Mouse (Mus musculus) 416B (cell line): Measurements from ENCODE around the gene Xpr1.

Source experiments
- DNase-seq: peaks from one replicate; pipeline ENCODE4 v3.0.0; 2011; ENCODE audit warnings: low read depth

Gene Xpr1

DNA sequence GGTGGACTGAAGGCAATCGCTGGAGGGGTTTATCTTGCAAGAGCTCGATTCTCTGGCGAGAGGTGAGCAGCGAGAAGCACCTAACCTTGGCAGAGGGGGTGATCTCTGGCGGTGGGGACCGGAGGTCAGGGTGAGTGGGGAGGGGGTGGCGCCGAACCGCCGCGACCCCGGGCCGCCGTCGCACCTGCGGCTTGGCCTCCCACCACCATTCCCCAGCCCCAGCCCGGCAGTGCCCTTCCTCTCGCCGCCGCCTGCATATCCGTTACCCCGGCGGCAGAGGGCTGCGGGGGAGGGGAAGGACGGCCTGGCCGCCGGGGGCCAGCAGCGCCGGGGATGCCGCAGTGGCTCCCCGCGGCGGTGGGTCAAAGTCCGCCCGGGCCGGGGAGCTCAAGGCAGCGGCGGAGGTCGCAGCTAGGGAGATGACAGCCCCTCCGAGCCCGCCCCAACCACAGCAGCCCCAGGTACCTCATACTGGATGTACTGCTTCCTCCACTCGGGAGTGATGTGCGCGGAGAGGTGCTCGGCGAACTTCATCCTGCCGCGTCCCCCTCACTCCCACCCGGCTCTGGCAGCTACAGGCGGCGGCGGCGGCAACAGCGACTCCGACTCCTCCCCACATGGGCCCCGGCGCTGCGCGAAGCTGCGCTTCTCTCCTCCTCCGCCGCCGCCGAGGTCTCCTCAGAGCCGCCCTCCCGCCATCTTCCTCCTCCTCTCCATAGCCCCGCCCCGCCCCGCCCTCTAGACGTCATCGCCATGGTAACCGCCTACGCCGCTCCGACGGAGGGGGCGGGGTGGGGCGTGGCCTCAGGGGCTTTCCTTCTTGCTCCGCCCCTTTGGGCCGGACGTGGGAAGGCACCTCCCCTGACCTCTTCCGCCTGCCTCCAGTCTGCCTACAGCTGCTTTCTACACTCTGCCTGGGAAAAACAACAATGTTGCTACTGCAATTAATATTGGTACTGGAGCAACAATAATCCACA lies at the start of gene Xpr1:
TSS of gene Xpr1 (minus strand) at position 715 of the 977 bp plus-strand sequence.
- peak; percentile 95 for DNase-seq

DNA sequence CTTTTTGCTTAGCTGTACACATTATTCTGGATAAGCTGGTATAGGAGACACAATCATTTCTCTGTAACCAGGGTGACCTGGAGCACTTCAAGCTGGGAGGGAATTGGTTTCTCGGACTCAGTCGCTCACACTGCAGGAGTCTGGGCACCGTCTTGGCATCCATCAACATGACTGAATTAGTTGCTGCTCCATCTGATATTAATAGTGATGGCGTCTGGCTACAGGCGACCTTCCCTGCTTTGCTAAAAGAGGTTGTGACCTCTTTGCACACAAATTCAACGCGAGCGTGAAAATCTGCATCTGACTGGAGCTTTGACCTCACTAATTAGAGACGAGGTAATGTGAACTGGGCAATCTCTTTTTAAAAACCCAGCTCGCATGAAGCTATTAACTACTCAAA lies 46.2 kb upstream of the Xpr1 start:
- no peak for DNase-seq

DNA sequence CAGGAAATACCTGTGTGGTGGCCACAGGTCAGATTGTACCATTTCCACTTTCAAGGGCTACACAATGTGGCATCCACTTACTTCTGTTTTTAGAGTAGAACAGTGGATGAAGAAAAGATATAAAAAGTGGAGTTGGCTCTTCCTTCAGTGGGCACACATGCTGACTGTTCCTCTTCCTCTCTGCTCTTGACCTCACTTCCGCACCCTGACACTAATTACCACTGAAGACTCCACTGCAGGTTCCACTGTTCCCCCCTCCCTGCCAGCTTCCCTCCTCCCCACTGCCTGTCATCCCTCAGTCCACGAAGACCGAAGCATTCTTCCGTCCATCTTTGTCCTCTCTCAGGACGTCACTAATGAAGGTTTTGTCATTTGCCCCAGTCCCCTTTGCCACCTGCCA lies 45.4 kb upstream of the Xpr1 start:
- no peak for DNase-seq

DNA sequence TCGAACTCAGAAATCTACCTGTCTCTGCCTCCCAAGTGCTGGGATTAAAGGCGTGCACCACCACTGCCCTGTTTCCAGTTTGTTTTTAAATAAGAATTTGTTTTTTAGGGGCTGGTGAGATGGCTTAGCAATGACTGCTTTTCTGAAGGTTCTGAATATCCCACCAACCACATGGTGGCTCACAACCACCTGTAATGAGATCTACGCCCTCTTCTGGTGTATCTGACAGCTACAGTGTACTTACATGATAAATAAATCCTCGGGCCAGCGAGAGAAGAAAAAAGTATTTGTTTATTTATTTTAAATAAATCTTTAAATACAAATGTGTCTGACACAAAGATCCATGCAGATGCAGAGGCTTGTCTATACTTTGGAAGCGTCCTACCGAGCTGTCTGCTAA lies 40.3 kb upstream of the Xpr1 start:
- peak; percentile 70 for DNase-seq

DNA sequence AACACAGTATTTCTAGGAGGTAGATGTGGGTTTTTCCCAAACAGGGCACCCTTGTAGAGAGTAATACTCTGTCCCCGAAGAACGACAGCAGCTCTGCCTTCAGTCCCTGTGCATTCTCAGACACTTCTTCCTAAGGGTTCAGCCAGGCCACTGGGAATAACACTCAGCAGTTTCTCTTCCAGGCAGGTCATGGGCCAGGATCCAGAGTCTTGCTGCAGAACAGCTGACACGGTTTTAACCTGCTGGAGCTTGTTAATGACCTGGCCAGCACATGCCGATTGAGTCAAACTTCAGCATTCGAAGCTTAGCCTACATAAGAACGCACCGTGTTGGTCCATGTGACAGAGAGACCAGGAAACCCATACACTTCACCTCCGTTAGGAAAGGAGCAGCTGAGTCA lies 36.0 kb upstream of the Xpr1 start:
- DNase-seq: no peak

DNA sequence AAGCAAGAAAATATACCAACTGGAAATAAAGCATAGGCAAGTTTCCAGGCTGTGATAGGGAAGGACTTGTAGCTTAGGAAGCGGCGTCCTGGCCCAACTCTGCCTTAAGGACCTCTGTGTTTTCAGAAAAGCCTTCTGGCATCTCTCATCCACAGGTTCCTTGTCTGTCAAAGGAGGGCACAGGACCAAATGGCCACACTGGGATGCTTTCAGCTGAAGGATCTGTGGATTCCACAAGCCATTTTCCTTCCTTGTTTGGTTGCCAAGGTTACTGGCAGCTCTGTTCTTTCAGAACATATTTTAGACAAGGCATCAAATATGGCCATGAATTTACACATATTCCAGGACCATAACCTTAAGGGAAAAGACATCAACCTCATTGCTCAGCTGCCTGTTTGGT lies 31.7 kb upstream of the Xpr1 start:
- no peak for DNase-seq

DNA sequence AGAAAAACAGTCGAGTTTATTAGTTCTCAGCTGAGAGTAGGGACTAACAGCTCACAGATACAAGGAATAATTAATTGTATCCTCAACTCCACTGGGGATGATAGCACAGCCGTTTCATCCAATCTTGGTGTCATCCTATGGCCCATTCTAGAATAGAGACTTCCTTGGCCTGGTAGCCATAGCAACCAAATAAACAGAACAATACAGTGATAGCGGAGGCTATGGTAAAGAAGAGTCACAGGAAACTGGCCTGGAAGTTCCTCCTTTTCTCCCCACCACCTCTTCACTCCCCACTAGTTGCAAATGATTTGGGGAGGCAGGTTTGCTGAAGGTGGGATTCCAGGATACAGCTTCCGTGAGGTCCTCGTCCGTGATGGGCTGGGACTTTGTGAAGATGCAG lies 30.1 kb upstream of the Xpr1 start:
- DNase-seq: peak; percentile 10

DNA sequence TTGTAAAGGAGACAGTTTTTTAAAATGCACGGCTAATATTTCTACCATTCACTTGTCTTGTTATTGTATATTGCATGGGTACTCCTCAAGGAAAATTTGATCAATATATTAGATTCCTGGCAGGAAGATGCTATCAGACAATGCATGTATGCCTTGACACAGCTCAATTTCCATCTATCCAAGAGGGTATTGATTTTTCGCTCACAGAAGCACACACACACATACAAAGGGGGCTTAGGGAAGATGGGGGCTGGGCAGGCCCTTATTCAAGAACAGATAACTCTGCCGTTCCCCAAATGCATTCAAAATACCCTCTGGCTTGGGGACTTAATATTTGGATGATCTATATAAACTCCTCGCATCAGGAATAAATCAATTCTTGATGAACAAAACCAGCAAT lies 25.9 kb upstream of the Xpr1 start:
- DNase-seq: no peak

DNA sequence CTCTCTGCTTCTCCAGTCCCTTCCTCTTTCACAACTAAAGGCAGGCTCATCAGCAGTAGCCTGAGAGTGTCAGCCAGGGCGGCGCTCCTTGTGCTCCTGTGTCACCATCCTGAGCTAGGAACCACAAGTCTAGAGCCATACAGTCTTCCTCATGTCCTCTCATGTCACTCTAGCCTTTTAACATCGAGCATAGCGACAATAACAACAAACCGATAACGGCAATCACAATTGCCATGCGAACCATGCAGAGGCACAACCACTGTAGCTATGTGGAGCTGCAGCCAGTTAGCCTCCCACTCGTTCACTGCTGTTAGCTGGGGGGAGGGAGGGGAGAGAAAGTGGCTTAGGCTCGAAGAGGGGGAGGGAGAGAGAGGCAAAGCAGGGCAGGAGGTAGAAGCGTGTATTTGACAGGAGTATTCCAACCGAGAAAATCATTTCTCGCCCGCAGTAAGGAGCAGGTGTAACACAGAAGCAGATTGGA lies 25.3 kb upstream of the Xpr1 start:
- DNase-seq: no peak

DNA sequence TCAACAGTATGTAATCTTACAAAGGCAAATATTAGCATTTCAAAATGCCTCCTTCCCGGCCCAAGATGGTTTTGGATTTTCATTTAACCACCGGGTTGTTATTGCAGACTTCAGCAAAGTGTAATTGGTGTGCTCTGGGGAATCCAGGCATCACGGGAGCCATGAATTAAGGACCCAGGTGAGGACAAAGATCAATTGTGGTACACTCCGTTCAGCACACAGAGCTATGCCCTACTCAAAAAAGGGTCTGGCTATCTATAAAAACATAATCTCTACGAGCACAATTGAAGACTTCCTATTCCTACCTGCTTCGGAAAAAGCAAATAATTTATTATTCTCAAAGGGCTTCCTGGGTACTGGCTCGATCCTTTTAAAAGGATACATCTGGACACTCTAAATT lies 22.3 kb upstream of the Xpr1 start:
- no peak for DNase-seq

DNA sequence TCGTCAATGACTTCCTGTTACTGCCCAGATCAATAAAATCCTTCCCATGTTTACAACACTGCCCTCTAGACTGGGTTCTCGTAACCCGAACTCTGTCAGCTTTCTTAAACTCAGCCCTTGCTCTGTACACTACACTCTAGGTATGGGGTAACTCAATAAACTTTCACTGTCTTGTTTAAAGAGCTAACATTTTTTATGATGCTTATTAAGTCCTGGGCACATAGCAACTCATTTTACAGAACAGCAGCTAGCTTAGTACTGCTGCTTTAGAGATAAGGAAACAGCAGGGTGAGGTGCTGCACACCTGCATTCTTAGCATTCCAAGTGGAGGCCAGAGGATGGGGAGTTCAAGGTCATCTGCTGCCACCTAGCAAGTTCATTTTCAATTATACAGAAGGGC lies 21.3 kb upstream of the Xpr1 start:
- no peak for DNase-seq

DNA sequence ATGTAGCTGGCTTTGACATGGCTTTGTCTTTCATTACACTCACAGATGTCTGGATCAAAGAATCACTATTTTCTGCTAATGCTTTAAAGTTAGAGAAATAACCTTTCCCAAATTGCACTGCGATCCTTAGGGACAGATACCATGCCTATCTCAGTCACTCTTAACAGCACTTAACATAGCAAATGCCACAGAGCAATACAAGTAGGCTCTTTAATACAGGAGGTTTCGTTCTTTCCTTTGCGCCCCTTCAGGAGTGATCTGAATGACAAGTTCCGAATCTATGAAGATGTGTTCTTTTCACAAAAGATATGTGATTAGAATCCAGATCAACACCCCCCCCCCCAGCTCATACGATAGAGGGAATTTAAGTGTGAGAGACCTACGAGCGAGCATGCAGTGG lies 12.1 kb upstream of the Xpr1 start:
- no peak for DNase-seq

DNA sequence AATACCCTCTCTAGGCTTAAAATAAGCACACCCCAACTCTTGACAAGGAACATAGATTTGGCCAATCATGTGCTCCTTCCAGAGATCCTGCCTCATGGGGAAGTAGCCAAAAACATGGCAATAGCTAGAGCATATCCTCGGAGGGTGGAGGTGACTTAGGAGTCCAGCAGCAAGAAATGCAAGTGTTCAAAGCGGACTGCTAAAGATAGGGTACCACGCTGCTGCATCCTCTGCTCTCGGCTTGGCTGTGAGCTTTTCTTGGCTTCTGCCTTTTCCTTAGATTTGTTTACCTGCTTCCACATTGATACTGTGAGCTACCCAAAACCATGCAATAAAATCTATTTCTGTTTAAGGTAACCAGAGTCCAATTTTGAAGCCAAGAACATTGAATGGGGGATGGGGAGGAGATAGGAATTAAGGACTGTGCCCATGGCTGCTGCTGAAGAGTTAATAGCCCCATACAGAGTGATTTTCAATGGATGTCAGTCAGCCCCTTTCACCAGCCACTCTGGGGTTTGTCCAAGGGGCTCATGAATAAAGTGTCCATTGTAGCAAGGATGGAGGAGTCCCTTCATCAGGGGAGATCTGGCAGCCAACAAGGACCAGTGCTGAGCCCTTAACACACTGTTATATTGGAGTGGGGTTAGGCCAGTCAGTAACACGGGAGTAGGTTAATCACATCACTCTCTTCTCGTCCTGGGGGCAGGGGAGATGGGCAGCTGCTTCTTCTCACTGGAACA lies 10.1 kb upstream of the Xpr1 start:
- DNase-seq: no peak

DNA sequence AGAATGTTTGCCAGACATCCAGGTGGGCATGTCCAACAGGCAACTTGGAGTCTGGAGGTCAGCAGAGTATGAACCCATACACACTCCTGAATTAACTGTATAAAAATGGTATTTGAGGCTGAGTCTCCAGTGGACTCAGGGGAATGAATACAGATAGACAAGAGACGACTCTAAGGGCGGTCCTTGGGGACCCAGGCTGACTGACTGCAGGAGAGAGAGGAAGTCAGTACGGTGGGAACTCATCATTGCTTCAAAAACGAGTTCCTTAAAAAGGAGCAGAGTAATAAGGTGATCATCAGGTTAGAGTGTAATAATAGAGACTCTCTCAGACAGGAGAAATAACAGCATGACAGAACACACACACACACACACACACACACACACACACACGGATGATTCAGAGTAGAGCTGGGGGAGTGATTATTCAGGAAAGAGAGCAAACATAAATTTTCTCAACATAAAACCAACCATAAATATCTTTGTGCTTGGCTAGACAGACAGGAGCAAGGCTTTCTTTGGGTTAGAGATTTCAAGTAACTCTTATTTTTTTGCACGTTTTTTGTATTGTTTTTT lies 8.6 kb upstream of the Xpr1 start:
- DNase-seq: no peak

DNA sequence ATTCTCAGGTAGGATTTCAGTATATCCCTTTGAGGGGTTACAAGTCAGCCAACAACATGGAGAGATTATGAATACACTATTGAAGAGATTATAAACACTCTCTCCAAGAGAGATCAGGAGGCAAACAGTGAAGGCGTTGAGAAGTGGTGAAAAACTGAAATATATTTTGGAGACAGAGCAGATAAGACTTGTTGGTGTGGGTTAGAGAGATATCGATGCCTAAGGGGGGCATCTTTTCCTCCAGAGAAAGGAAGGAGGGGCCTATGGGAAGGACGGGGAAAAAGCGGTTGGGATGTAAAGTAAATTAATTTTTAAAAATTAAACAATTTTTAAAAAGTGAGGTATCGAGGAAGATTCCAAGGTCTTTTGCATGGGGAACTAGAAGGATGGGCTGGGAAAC lies 8.1 kb upstream of the Xpr1 start:
- DNase-seq: no peak

DNA sequence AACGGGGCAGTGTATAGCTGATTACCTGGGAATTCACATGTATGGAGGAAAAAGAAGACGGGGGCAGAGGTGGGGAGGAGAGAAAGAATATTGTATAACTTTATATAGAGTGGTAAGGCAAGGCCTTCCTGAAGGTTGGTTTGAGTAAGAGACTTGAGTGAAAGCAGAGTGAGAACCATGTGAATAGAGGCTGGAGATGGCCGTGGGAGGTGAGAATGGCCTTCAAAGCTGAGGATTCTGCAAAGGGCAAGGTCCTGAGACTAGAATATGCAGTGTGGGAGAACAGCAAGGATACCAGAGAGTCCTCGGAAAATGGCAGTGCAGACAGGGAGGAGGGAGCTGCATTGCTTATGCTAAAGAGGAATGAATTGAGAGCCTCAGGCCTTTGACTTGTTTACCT lies 6.6 kb upstream of the Xpr1 start:
- no peak for DNase-seq

DNA sequence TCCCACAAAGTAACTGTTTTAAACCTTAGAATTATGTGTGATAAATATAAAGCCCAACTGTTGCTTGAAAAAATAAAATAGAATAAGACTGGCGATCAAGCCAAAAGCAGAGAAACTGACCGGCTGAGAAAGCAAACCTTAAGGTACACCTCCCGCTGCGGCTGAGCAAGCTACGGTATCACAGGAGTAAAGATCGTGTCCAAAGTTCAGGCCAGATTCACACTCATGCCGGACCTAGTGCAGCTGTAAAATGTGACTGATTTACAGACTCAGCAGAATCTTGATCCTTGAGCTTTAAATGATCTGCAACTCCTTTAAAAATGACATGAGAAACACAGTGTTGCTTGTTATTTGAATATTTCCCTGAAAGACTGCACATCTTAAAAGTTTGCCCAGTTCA lies 4.8 kb upstream of the Xpr1 start:
- DNase-seq: no peak

DNA sequence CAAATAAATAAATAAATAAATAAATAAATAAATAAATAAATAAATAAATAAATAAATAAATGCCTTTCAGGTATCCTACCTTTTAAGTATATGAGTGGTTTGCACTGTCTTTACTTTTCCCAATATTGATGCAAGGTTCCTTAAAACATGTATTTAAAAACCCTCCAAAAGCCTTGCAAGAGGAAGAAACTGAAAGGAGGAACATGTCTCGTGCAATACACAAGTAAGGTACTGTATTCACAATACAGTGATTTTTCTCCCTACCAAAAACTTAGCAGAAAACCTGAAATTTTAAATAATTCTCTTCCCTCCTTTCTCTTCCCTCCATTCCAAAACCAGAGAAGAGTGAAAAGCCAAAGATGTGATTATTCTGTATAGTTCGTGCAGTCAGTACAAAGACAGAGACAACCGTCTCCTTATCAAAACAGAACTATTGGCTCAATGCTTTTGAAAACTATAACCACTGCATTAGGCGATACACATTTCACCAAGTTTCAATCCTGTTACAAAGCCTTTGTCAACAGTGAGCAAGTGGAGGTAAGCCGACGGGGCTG lies 991 bp downstream of the Xpr1 start:
- peak; percentile 57 for DNase-seq

DNA sequence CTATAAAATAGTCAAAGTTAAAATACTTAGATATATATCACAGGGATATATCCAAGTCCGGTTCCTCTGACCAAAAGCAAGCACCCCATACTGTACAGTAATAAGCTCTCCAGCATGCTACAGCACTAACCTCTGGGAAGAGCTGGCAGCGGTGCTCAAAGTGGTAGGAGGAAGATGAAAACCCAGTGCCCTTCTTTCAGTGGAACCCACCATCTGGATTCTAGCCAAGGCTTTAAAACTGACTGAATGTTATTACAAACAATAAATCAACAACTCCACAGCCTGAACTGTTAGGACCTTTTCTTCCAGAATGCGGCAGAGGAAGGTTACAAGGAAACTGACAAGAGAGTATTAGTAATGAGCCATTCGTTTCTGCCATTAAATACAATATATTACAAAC lies 1.8 kb downstream of the Xpr1 start:
- DNase-seq: peak; percentile 31

DNA sequence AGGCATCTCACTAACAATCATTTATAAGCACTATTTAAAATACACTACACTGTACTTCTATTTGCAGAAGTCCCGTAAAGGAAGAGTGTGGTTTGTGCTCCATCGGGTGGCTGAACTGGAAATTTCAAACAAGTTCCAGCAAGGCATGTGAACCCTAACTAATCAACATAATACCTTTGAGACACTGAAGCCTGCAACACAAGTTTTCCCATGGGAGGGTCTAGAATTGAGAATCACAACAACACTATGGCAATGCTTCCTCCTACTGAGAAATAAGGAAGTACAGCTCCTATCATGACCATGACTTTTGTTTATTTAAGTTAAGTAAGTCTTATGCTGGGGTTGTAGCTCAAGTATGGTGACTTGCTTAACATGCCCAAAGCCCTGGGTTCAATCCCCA lies 4.5 kb downstream of the Xpr1 start:
- DNase-seq: peak; percentile 65

DNA sequence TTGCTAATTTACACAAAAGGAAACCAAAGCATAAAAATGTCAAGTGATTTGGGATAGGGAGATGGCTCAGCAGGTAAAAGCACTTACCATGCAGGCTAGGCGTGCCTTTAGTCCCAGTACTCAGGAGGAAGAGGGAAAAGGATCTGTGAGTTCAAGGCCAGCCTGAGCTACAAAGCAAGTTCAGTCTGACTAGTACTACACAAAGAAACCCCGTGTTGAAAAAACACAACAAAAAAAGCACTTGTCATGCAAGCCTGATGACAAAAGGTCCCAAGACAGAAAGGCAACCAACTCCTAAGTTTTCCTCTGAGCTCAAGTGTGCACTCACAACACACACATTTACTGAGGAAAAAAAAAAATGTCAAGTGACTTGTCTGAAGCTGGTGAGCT lies 8.6 kb downstream of the Xpr1 start:
- no peak for DNase-seq

DNA sequence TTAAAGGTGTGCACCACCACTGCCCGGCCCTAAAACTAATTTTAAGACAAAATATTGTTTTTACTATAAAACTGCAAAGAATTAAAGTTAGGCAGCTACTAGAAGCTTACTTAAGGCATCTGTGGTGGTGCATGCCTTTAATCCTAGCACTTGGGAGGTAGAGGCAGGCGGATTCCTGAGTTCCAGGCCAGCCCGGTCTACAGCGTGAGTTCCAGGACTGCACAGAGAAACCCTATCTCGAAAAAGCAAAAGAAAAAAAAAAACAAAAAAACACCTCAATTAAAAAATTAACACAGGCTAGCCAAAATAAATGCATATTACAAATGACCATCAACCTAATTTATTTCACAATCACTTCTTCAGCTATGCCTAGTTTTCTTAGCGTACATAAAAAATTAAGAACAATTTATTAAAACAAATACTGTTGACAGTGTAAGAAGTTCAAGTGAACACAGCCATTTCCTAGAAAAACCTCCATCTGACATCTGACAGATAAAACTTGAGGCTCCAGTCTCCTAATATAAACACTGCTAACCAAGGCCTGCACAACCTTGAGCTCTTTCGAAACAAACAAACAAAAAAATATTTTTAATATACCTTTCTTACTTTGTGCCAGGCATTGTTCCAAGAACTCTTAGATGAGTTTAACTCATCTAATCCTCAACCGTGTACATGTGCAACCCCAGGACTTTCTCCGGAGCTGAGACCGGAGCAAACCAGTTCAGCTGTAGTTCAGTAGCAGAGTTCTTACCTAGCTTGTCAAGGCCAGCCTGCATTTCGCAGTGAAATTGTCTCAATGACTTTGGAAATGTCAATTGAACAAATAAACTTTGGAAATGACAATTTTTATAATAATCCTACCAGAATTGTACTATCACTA lies 9.3 kb downstream of the Xpr1 start:
- DNase-seq: no peak
